Mouse (Mus musculus) left cerebral cortex, postnatal 4 days (tissue): ENCODE measurements at regions not wholly inside any gene's neighbourhood (a gene's known extent, or its start where the extent isn't known, plus 50 kb on each side); places are given as distances from the start of the nearest gene placed in this dataset.

ENCODE experiments used
- DNase-seq: peaks from one replicate; pipeline ENCODE4 v3.0.0-alpha.2; 2022
- intact Hi-C: fragments of 180-260 bp; cut with DNase I; formaldehyde crosslinking; loops from one replicate; pipeline ENCODE4 v1.15.1; 2025

- intact Hi-C loops: no loop called here
- no peak for DNase-seq
Measured at GRCm38 (mm10) chr1:32092221-32092620, 80.3 kb upstream of the Khdrbs2 start.

GRCm38 (mm10) chr1:32092994-32093665, 79.4 kb upstream of the Khdrbs2 start:
- peak; percentile 24 for DNase-seq

GRCm38 (mm10) chr1:32104064-32104463, 68.5 kb upstream of the Khdrbs2 start:
- intact Hi-C loops: no loop called here
- DNase-seq: no peak

More at GRCm38 (mm10) chr1:32092994-32093665, 79.4 kb upstream of the Khdrbs2 start:
- intact Hi-C loops: no loop called here
